Mouse (Mus musculus): Measurements from ENCODE around the gene Scarb1.
A peak's percentile ranks its signal among the peaks of the same experiment; 100 is the strongest.

Gene Scarb1

DNA sequence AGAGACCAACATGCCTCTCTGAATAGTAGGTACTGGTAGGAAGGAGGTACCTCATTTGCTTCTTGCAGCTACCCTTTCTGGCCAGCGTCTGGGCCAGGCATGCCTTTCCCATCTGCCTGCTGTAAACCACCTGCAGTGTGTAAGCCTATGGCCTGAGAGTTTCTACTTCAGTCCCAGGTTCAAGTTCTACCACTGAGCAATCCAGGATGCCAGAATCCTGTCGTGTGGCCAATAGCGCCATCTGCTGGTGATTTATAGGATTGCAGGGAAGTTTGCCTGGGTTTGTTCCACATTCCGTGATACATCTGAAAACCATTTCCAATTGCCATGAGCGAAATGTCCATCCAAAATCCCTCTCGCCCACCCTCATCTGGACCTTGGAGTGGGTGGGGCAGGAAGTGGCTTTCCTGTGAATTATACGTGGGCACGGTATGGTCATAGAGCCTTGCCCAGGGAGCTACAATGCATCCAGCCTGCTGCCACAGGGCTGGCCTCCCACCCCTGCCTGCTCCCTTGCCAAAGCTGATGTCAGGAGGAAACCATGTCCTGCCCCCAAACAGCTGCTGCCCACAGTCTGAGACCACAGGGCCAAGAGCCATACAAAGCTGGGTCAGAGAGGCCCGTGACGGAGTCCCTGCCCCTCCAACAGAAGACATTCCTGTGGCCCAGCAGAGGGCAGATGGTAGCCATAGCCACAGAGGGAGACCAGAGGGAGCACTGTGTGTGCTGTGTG lies 72.7 kb downstream of the Scarb1 start:
- DNase-seq: peak; percentile 89

GRCm38 (mm10) chr5:125267150-125267961 lies 73.5 kb downstream of the Scarb1 start:
- peak; percentile 65 for DNase-seq

DNA sequence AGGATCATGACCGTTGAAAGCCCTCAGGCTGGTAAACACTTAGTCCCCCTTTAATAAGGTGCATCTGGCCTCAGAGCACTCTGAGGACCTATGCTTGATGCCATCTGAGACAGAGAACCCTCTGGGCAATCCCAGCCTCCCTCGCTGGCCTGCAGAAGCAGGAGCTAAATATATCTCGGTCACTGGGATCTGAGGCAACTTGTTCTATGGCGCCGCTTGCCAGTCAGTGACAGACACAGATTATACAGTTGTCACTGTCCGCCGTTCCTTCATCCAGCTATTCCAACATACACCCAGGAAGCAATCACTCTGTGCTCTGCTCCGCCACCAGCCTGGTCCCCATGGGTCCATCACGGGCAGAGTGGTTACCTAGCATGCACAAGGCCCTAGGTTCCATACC lies 74.8 kb downstream of the Scarb1 start:
- DNase-seq: no peak

DNA sequence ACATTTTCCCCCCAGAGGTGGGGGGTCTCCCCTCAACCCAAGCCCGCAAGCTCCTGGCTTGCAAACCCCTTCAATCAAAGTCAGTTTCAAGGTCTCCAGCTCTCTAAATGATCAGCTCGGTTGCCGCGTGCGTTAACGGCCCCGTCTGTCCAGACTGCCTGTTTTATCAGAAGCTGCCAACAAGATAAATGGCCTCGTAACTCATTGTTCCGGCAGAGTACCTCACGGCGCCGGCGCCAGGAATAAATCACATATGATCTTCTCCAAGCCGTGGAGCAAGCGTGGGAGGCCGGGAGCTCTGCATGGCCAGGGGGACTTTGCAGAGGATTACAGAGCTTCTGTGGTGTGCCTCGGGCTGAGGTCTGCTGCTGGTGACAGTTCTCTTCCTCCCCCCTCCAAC lies 76.2 kb downstream of the Scarb1 start:
- no peak for DNase-seq

GRCm38 (mm10) chr5:125262578-125262977 lies 78.3 kb downstream of the Scarb1 start:
- DNase-seq: no peak

DNA sequence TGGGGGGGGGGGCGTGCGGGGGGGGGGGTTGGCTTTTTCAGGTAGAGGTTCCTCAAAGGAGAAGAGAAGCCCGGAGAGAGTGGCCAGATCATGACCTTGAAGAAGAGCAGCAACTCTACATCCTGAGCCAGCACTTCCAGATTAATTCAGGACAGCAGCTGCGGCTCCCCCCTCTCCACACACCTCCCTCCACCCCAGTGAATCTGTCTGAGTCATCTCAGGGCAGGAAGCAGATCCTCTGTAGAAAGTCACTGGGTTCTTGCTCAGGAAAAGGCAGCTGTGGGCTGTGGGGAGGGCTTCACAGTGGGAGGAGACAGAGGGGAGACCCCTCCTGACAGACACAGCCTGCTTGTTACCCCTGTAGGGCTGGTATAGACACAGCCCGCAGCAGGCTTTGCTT lies 87.0 kb downstream of the Scarb1 start:
- no peak for DNase-seq

GRCm38 (mm10) chr5:125253448-125253847 lies 87.4 kb downstream of the Scarb1 start:
- DNase-seq: no peak

- no peak for DNase-seq
These were observed 88.2 kb downstream of the Scarb1 start for GRCm38 (mm10) chr5:125252664-125253063.

DNA sequence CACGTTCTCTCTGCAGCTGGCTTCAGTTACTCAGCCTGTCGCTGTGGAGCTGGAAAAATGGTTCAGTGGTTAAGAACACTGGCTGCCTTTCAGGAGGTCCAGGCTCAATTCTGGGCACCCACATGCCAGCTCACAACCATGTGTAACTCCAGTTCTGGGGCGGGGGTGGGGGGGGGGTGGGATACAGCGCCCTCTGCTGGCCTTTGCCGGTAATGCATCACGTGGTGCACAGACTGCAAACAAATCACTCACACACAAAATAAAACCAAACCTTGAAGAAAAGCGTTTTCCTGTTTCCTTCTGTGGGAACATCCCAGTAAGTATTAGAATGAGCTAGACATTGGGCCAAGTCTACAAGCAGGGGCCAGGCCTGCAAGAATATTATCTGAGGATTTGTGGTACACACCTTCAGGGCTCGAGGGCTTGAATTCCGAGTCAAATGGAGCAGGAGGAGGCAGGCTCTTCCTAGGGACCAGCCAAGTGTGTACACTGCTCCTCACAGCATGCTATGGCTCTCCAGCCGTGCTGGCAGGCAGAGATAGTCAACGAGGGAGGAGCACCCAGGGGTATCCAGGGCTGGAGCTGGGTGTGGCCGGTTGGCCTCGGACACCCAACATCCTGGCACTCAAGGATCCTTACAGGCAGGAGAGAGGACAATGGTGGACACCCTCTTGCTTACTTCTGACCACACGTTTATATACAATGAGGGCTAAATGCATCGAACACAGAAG lies 88.8 kb downstream of the Scarb1 start:
- no peak for DNase-seq

DNA sequence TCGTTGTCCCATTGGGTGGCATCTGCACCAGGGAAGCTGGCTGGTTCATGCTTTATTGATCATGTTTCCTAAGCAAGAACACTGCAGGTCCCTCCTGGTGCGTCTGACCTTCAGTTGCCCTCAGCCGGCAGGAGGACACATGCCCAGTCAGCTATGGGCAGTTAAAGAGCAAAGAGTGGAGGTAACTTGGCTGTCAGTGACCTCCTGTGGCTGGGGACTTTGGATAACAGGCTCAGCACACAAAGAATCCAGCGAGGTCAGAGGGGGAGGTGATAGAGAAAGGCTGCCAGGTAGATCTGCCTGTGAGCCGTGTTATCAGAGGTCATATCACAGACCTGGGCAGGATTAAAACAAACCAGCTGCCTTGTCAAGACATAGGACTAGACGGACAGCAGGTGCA lies 91.7 kb downstream of the Scarb1 start:
- DNase-seq: no peak

DNA sequence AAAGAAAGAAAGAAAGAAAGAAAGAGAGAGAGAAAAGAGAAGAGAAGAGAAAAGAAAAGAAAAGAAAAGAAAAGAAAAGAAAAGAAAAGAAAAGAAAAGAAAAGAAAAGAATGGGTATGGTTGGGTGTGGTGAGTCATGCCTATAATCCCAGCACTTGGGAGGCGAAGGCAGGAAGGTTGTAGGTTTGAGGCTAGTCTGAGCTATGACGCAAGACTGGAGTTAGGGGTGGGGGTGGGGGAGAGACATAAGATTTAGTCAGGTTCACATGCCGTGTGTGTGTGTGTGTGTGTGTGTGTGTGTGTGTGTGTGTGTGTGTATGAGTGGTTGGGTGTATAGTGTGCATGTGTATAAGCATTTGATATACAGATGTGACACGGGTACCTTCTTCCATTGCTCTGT lies 94.2 kb downstream of the Scarb1 start:
- no peak for DNase-seq

GRCm38 (mm10) chr5:125245534-125246151 lies 95.3 kb downstream of the Scarb1 start:
- no peak for DNase-seq

GRCm38 (mm10) chr5:125244825-125245533 lies 95.9 kb downstream of the Scarb1 start:
- DNase-seq: no peak

DNA sequence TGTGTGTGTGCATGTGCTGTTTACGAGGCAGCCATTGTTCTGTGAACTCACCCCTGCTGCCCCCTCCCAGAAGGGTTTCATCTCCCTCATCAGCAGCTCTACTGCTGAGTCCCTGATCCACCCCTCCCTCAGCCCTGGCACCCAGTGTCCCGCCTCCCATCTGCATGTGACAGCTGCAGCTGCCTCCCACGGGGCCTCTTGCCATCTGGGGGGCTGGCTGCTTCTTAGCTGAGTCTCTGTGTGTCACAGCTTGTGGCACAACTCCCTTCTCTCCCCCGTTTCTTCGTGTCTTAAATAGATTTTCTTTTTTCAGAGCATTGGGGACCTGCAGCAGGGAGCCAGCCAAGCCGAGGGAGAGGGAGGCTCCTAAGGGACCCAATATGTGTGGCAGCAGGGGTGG lies 97.0 kb downstream of the Scarb1 start:
- no peak for DNase-seq

DNA sequence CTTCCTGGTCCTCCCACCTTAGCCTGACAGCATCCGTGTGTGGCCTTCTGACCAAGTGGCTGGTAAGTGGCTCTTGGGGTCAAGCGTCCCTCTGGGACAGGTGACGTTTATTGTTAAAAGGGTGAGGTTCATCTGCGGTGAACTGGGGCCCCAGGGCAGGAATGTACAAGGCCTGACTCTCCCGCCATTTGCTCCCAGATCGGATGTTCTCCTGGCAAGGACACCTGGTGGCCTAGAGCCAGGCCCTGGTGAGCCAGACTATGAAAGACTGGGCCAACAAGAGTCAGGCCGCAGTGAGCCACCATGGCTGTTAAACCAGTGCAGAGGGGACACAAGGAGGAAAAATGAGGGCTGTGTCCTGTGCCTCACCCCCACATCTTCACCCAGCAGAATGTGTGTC lies 98.8 kb downstream of the Scarb1 start:
- peak; percentile 69 for DNase-seq

DNA sequence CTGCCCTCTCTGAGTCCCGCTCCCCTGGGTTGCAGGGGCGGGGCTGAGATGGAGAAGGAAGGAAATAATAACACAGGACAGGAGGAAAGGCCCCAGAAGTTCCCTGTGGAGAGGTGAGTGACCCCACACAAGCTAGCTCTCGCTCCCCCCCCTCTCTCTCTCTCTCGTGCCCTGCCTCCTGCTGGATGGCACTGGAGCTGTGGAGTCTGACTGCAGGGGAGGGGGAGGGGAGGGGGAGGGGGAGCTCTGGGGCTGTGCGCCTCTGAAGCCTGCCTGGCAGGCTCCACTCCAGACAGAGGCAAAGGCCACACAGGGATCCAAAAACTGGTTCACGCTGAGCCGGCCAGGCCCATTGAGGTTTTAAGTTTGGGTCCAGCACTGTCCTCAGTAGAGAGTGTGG lies 99.3 kb downstream of the Scarb1 start:
- no peak for DNase-seq

- no peak for DNase-seq
These were observed 100.6 kb downstream of the Scarb1 start for GRCm38 (mm10) chr5:125240124-125240781.

DNA sequence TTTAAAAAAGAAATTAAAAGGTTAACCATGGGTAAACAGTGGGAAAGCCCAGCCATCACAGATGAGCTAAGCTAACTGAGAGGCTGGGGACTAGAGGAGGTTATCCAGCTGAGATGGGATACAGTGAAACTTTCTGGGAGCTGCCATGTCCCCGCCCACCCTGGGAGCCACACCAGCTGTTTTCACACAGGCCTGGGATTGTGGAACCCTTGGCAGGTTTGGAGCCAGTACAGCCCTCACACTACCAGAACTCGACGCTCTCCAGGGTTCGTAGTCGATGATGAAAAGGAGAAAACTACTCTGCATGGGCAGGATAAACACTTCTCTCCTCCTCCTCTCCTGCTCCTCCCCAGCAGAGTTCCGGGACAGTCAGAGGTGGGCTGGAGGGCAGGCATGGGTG lies 105.0 kb downstream of the Scarb1 start:
- no peak for DNase-seq

DNA sequence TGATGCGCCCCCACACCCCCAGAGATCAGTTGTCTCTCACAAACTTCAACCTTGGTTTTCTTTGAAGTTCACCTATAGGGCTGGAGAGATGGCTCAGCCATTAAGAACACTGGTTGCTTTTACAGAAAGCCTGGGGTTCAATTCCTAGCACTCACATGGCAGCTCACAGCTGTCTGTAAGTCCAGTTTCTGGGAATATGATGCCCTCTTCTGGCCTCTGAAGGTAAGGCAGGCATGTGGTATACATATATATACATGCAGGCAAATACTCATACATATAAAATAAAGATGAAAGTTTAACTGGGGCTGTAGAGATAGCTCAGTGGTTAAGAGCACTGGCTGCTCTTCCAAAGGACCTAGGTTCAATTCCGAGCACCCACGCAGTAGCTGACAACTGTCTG lies 105.5 kb downstream of the Scarb1 start:
- no peak for DNase-seq

- no peak for DNase-seq
These were observed 106.5 kb downstream of the Scarb1 start for GRCm38 (mm10) chr5:125234399-125234798.

DNA sequence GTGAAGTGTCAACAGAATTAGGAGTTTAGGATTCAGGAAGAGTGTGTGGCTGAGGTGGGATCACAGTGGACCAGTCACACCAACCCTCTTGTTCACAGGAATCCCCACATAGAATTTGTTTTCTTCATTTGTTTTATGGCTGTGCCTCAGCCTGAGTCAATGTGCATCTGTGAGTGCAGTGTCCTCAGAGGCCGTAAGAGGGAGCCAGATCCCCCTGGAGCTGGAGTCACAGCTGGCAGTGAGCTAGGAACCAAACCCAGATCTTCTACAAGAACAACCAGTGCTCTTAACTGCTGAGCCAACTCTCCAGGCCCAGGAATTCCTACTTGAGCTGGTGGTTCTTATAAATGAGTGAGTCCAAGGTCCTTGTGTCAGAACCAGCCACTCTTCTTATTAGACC lies 107.4 kb downstream of the Scarb1 start:
- DNase-seq: no peak

- no peak for DNase-seq
These were observed 108.4 kb downstream of the Scarb1 start for GRCm38 (mm10) chr5:125232443-125232979.
